Mouse (Mus musculus): Measurements from ENCODE around the gene Sae1.

DNA sequence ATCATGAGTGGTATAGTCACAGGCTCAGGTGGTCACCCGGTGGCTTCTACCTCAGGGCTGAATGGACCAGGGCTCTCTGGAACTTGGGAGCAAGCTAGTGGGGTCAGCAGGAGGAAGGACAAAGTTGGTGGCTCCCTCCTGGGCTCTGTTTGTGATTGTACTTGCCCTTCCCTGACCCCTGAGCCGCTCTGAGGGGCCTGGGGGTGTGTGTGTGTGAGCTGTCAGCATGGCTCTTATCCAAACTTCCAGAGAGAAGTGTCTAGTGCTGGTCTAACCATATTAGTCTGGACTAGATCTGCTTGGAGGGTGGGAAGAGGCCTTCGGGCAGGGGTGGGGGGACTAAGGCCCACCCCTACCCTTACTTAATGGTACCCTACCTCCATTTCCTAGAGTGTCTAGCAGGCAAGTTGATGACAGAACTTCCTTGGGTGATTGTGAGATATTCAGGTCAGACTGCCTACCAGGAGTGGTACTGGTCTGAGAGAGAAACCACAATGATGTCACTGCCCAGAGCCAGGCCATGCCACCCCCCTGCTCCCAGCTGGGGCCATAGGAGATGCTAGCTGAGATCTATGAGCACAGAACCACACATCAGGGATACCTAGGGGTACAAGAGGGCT is 45.9 kb upstream of the Sae1 start:
- no peak for TF ChIP-seq CTCF (IDR thresholded peaks at IDR 0.05; ENCODE audit: borderline replicate concordance, extremely low read depth, insufficient read depth, insufficient read length)
- no peak for TF ChIP-seq POLR2A (IDR thresholded peaks at IDR 0.05; ENCODE audit: borderline replicate concordance, extremely low read depth, insufficient read depth, insufficient read length, poor library complexity, severe bottlenecking)

All from brain, embryonic 14.5 days (tissue).